Mouse (Mus musculus) liver, postnatal 0 days (tissue): ENCODE measurements around the gene Rapgef4.

ENCODE experiments used
- CTCF ChIP-seq: sonication (generic); IDR thresholded peaks from 2 replicates; pipeline ENCODE4 v1.5.1; 2016; ENCODE audit warnings: antibody characterized with exemption, low read depth
- EP300 ChIP-seq: IDR thresholded peaks from 2 replicates; pipeline ENCODE4 v1.6.1; 2016; ENCODE audit warnings: antibody characterized with exemption, low read depth, mild to moderate bottlenecking

DNA sequence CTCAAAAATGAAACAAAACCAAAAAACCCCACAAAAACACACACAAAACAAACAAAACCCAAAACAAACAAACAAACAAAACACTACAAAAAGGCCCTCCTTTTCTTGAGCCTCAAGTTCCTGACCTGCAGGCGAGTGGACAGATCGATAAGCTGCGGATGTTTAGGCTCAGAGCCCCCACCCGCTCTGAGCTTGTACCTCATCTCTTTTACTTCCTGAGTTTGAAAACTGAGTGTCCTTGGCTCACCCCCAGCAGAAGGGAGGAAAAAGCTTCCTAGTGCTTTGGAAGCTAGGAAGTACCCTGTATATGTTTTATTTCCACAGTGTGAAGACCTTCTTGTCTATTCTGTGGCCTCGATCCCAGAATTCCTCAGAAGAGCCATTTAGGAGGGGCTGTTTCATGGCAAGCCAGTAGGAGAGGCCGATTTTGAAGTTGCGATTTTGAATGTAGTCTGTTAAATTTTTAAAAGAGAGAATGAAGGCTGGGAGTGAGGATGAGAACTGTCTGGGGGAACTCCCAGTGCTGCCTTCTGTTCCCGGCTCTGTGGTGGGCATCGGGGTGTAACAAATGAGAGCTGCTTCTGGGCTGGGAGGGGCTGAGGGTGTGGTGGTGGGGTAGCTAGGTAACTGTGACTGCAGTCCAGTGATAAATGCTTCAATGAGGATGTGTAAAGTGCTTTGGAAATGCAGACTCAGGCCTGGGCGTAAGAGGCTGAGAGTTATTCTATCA, 2.0 kb downstream of the Rapgef4 start:
- no peak for TF ChIP-seq CTCF
- TF ChIP-seq EP300, result no peak
